ENCODE assay signal across 15 mouse cellular contexts in genomic region chr19:20005932-20006625, GRCm38 (mm10).
DNase-seq lines count a peak whose midpoint lies in the region; ATAC-seq lines count a peak whose summit lies in the region.
"Had no signal": no experiment of that assay in that cellular context is flagged by ENCODE, and none has a peak within 500 bp of the region (broad histone marks: within the 10 kb centered on the region; RNA-seq: fewer than 3 reads in every experiment).

No protein-coding gene starts in this region.

- H3K27me3 ChIP-seq in midbrain, embryonic 14.5 days (ENCODE audit: control insufficient read depth, insufficient read depth, low read length) = no peaks in the 10 kb centered on the region
- H3K27me3 ChIP-seq: limb, embryonic 13.5 days; neural tube, embryonic 12.5 days had no signal

- H3K4me2 ChIP-seq in midbrain, embryonic 14.5 days (ENCODE audit: low read length) = no peak overlapping the region
- H3K4me2 ChIP-seq: limb, embryonic 13.5 days; neural tube, embryonic 12.5 days had no signal

- no peak overlapping the region for H3K9ac ChIP-seq in midbrain, embryonic 14.5 days (replicated peaks; ENCODE audit: low read length)
- H3K9ac ChIP-seq: limb, embryonic 13.5 days; liver, postnatal 0 days; neural tube, embryonic 12.5 days had no signal

- 0 out of 2 replicates have a peak overlapping the region, but pooled peaks have one; percentile 49 for H3K27ac ChIP-seq in midbrain, embryonic 14.5 days (replicated peaks; ENCODE audit: low read depth, low read length)
- H3K27ac ChIP-seq: kidney, postnatal 0 days; limb, embryonic 13.5 days; neural tube, embryonic 12.5 days had no signal

- no peak overlapping the region for H3K4me3 ChIP-seq in midbrain, embryonic 14.5 days (replicated peaks; ENCODE audit: low read depth, low read length)
- H3K4me3 ChIP-seq: limb, embryonic 13.5 days; neural tube, embryonic 12.5 days had no signal

- peak; percentile 80; the same call in 1 of the 2 replicates for ATAC-seq in midbrain, embryonic 14.5 days (ENCODE audit: low FRiP score, low TSS enrichment)
- no peak for ATAC-seq in activated CD4-positive, CD25-positive, alpha-beta regulatory T cell, adult 4 months
- ATAC-seq: liver, postnatal 0 days had no signal

- peak; percentile 3 for DNase-seq in adrenal gland, postnatal 10 days
- no peak for DNase-seq in adrenal gland, adult 2 months
- DNase-seq in layer of hippocampus, postnatal 10 days (ENCODE audit: low spot score in 2 of 2) = peak; percentile 5 to 20
- DNase-seq in layer of hippocampus, adult 18-20 months (ENCODE audit: low spot score in 2 of 2) = no peak
- DNase-seq in brain, embryonic 18.5 days (ENCODE audit: low read depth, low spot score) = peak; percentile 51
- peak; percentile 85 for DNase-seq in midbrain, embryonic 14.5 days
- DNase-seq in right cerebral cortex, postnatal 4 days = no peak
- DNase-seq: embryo, embryonic 11 days; gastrocnemius, postnatal 14 days; liver, postnatal 0 days; right cerebral cortex, postnatal 14 days had no signal

- WGBS in midbrain, embryonic 14.5 days = 16% methylated on average over 4 of the region's 4 CpGs

- no peaks in the 10 kb centered on the region for H3K9me3 ChIP-seq in midbrain, embryonic 14.5 days (ENCODE audit: control insufficient read depth, low read length)
- H3K9me3 ChIP-seq: limb, embryonic 13.5 days; neural tube, embryonic 12.5 days had no signal

- H3K36me3 ChIP-seq in midbrain, embryonic 14.5 days (ENCODE audit: control insufficient read depth, insufficient read depth, low read length) = no peaks in the 10 kb centered on the region
- H3K36me3 ChIP-seq: limb, embryonic 13.5 days; neural tube, embryonic 12.5 days had no signal

- peaks cover 7% of the 10 kb centered on the region; the same call in 1 of the 2 replicates for H3K4me1 ChIP-seq in midbrain, embryonic 14.5 days (ENCODE audit: control insufficient read depth, insufficient read depth, low read length)
- H3K4me1 ChIP-seq: limb, embryonic 13.5 days had no signal

Comparison
In these comparisons a context has a peak if more than half of its experiments do, and no peak if none do; other contexts are left out.
1. DNase-seq: peak in adrenal gland, postnatal 10 days (single experiment), layer of hippocampus, postnatal 10 days (2 of 2), brain, embryonic 18.5 days (single experiment) and midbrain, embryonic 14.5 days (single experiment); none in adrenal gland, adult 2 months (single experiment), layer of hippocampus, adult 18-20 months (0 of 2) and right cerebral cortex, postnatal 4 days (single experiment).